Mouse (Mus musculus) forebrain, embryonic 14.5 days (tissue): ENCODE results near the gene Snap23. TPM values are rescaled to one million over a fixed set of nuclear protein-coding genes. Genes with fewer than 3 reads are reported as not detected.

Experiments
- polyA plus RNA-seq: library from polyadenylated mRNA; unstranded; fragments of >200 nt; fragmentation: Nextera tagmentation; extraction: Ambion mirVana; gene quantifications from 2 replicates; pipeline ENCODE4 v1.2.1, GENCODE M21; 2014

The Snap23 gene
- polyA plus RNA-seq, 1 experiment from 2014 or later, result 13.0 TPM

Other genes with a start within 250 kb of the Snap23 start
- 53.6 and 58.1 TPM in 2 replicates for gene Vps39, start 214.5 kb upstream of the Snap23 start, polyA plus RNA-seq
- 6.3 and 9.4 TPM in 2 replicates for gene Ganc, start 163.8 kb upstream of the Snap23 start, polyA plus RNA-seq
- gene Tmem87a, start 163.6 kb upstream of the Snap23 start, polyA plus RNA-seq, result 7.9 and 11.8 TPM in 2 replicates
- gene Capn3, start 111.7 kb upstream of the Snap23 start, polyA plus RNA-seq, result 0.37 and 0.60 TPM in 2 replicates
- gene Zfp106, start 3.8 kb upstream of the Snap23 start, polyA plus RNA-seq, result 42.1 and 50.2 TPM in 2 replicates
- 24.3 and 26.5 TPM in 2 replicates for gene Haus2, start 41.7 kb downstream of the Snap23 start, polyA plus RNA-seq
- 31.0 and 35.4 TPM in 2 replicates for gene Lrrc57, start 41.8 kb downstream of the Snap23 start, polyA plus RNA-seq
- 2.6 and 3.7 TPM in 2 replicates for gene Stard9, start 61.5 kb downstream of the Snap23 start, polyA plus RNA-seq